ENCODE assay signal across 19 mouse cellular contexts in the genomic region with DNA sequence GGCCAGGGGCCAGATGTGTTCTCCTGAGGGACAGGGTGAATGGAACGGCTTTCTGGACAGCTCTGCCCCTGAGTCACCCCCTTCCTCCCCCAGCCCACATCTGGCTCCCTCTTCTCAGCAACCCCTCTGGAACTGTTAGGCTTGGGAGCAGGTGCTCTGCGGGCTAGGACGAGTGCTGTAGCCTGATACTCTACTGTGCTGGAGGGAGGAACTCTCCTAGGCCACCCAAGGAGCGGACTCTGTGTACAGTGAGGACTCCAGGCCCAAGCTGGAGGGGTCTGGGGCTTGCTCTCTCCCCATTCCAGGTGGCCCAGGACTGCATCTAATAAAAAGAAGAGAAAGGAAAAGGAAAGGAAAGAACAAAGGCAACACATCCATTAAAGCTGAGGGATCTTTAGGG. TPM values are rescaled to one million over a fixed set of nuclear protein-coding genes. Genes with fewer than 3 reads are reported as not detected.
"Had no signal": no experiment of that assay in that cellular context is flagged by ENCODE, and none has a peak within 500 bp of the region (broad histone marks: within the 10 kb centered on the region; RNA-seq: fewer than 3 reads in every experiment).

No protein-coding gene starts in this region.

- H3K4me3 ChIP-seq: intestine, embryonic 15.5 days; liver, embryonic 13.5 days; lung, embryonic 15.5 days; megakaryocyte, embryonic 14.5 days; neural tube, embryonic 12.5 days had no signal

- H3K9me3 ChIP-seq: intestine, embryonic 15.5 days; liver, embryonic 13.5 days; lung, embryonic 15.5 days; megakaryocyte, embryonic 14.5 days; neural tube, embryonic 12.5 days had no signal

- H3K27ac ChIP-seq: intestine, embryonic 15.5 days; liver, embryonic 13.5 days; lung, embryonic 15.5 days; macrophage; neural tube, embryonic 12.5 days; stomach, postnatal 0 days had no signal

- DNase-seq: kidney, adult 8-10 months; kidney, postnatal 25 days; layer of hippocampus, adult 9-11 months; layer of hippocampus, postnatal 36 days; liver; liver, embryonic 13.5 days; liver, postnatal 0 days; lung, postnatal 14 days; midbrain, embryonic 14.5 days; thymus, adult 18-20 months; thymus, postnatal 25 days had no signal

- H3K4me2 ChIP-seq: intestine, embryonic 15.5 days; liver, embryonic 13.5 days; lung, embryonic 15.5 days; neural tube, embryonic 12.5 days had no signal

- H3K27me3 ChIP-seq: intestine, embryonic 15.5 days; liver, embryonic 13.5 days; lung, embryonic 15.5 days; neural tube, embryonic 12.5 days had no signal

- H3K4me1 ChIP-seq: intestine, embryonic 15.5 days; liver, embryonic 13.5 days; lung, embryonic 15.5 days; neural tube, embryonic 12.5 days had no signal

- H3K36me3 ChIP-seq: intestine, embryonic 15.5 days; liver, embryonic 13.5 days; neural tube, embryonic 12.5 days had no signal

- ATAC-seq: intestine, embryonic 15.5 days; liver, postnatal 0 days had no signal

- H3K9ac ChIP-seq: intestine, embryonic 15.5 days; liver, embryonic 13.5 days; liver, postnatal 0 days; lung, embryonic 15.5 days; neural tube, embryonic 12.5 days had no signal

RNA-seq across cellular contexts. Expression of a gene that starts 25.0 kb away (rescaled TPM):
- total RNA-seq: monocyte, adult 5-6 weeks; neutrophil, adult 5-6 weeks had no signal
- polyA plus RNA-seq: liver, postnatal 0 days; macrophage had no signal

RNA-seq across cellular contexts. Expression of a gene that starts 47.7 kb away (rescaled TPM):
- total RNA-seq: monocyte, adult 5-6 weeks; neutrophil, adult 5-6 weeks had no signal
- polyA plus RNA-seq: liver, postnatal 0 days; macrophage had no signal

RNA-seq across cellular contexts. Expression of a gene that starts 58.1 kb away (rescaled TPM):
- total RNA-seq: monocyte, adult 5-6 weeks; neutrophil, adult 5-6 weeks had no signal
